Mouse (Mus musculus): ENCODE measurements around the gene Nkx2-4.

Gene Nkx2-4

DNA sequence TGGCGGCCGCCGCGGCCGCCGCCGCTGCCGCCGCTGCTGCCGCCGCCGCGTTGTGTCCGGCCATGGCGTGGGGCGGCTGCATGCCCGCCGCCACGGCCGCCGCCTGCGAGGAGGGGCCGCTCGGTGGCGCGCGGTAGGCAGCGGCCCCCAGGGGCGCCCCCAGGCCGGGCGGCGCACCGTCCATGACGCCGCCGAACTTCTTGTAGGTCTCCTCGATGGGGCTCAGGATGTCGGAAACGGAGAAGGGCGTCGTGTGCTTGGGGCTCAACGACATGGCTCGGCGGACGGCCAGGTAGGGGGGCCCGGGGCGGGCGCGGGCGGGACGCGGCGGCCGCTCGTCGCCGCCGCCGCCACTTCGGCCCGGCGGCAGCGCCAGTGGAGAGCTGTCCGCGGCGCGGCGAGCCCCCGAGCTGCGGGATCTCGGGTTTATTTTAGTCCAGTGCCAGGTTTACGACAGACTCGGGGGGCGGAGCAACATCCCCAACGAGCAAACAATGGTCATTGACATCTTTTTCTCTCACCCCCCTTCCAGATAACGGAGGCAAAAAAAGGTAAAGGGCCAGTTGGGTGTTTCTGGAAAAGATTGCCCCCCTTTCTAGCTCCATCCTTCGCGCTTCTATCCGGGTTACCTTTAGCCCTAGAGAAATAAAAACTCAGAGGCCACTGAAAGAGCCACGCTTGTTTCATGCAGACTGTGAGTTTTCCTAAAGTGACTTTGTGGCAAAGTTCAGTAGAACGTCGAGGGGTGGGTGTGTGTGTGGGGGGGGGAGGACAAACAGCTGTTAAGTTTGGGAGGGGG, at the start of gene Nkx2-4:
Gene Nkx2-4 (minus strand): TSS at position 374 of the 799 bp plus-strand sequence.
- ChIA-PET CTCF (interaction anchor here in 2 of 4 experiments (0.8 to 1.1 kb wide), 4 partner anchors 93 to 277 kb away, joined by 3 to 4 read pairs (median 3); partner anchors contain the start of gene Pax1 (in 1 of the 2)), POLR2A (interaction anchor here in 3 of 4 experiments (0.5 to 3.2 kb wide), 9 partner anchors 40 to 1189 kb away, joined by 3 to 18 read pairs (median 3); partner anchors contain the start of genes Xrn2 (in 2 of the 3) and Nkx2-2 (in 1 of the 3))

GRCm38 (mm10) chr2:147127366-147127765, 42.1 kb upstream of the Nkx2-4 start:
- ChIA-PET POLR2A (interaction anchor here in 1 of 4 experiments (1.2 kb wide), 1 partner anchor 114 kb away, joined by 4 read pairs; no protein-coding TSS in a partner anchor), CTCF (no interaction called here)

DNA sequence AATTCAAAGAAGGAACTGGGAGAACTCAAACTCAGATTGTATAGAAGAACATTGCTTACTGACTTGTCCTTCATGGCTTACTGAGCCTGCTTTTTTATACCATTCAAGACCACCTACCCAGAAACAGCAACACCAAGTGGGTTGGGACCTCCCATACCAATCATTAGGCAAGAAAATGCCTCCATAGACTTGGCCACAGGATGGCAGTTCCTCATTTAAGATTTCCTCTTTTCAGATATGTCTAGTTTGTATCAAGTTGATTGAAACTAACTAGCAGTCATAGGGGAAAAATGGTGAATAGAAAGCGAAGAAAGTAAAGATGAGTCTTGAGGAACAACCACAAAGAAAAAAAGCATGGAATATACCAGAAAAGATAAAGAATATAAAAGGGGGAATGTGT, 34.5 kb upstream of the Nkx2-4 start:
- ChIA-PET CTCF (no interaction called here), POLR2A (interaction anchor here in 1 of 4 experiments (0.6 kb wide), 1 partner anchor 22 kb away, joined by 4 read pairs; no protein-coding TSS in a partner anchor)

GRCm38 (mm10) chr2:147086441-147086840, 1.2 kb upstream of the Nkx2-4 start:
- ChIA-PET CTCF (no interaction called here), POLR2A (interaction anchor here in 1 of 4 experiments (0.6 to 3.2 kb wide), 2 partner anchors 39 to 74 kb away, joined by 10 to 18 read pairs; partner anchors contain the start of gene Xrn2)

DNA sequence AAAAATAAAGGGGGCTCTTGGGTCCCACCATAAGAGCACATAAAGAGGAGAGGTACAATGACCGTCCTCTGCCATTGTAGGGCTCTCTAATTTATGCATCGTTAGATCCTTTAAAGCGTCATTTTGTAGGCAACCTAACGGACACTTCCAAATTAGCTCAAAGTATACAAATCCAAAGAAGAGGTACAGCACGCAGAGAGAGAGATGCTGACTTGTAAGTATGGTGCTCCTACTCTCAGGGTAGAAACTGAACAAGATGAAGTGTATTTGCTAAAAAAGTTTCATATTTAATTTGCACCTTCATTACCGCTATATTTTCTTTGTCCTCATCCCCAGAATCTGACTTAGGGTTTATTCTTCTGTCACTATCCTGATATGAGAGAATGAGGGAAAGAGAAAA, 692 bp upstream of the Nkx2-4 start:
- ChIA-PET POLR2A (interaction anchor here in 2 of 4 experiments (0.6 to 3.2 kb wide), 4 partner anchors 39 to 108 kb away, joined by 3 to 18 read pairs (median 10); partner anchors contain the start of genes Nkx2-2 (in 1 of the 2) and Xrn2 (in 1 of the 2)), CTCF (interaction anchor here in 2 of 4 experiments (0.5 to 1.1 kb wide), 5 partner anchors 92 to 1024 kb away, joined by 3 to 4 read pairs (median 3); partner anchors contain the start of gene Pax1 (in 1 of the 2))

DNA sequence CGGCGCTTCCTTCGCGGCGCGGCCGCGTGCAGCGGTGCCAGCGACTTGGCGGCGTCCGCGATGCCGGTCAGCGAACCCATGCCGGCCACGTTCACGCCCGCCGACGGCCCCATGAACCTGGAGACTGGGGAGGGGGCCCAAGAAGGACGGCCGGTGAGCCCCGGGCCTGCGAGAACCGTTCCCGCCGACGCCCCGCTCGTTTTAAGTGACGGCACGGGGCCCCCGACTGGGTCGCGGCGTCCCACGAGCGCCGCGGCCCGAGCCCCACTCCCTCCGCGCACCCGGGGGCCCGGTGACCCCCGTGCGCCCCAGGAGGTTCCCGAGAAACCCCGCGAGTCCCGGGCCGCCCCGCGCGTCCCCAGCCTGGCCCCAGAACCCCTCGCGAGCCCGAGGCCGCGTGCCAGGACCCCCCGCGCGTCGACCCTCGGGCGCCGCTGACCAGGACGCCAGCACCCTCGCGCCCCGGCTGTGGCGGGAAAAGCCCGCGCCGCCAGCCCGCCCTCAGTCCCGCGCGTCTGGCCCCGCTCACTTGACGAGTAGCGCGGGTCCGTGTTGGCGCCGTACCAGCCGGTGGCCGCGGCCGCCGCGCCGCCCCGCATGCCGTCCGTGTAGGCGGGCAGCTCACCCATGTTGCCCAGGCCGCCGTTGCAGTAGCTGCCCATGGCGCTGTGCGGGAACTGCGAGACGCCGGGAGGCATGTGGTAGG, 726 bp downstream of the Nkx2-4 start:
- ChIA-PET CTCF (interaction anchor here in 1 of 4 experiments (1.1 kb wide), 1 partner anchor 125 kb away, joined by 4 read pairs; no protein-coding TSS in a partner anchor), POLR2A (interaction anchor here in 2 of 4 experiments (0.6 to 3.2 kb wide), 7 partner anchors 57 to 229 kb away, joined by 3 to 18 read pairs (median 3); partner anchors contain the start of genes Xrn2 (in 2 of the 2) and Nkx2-2 (in 1 of the 2))

GRCm38 (mm10) chr2:147083471-147084365, 1.5 kb downstream of the Nkx2-4 start:
- CTCF ChIA-PET, result interaction anchor here in 1 of 4 experiments (0.6 kb wide), 1 partner anchor 103 kb away, joined by 3 read pairs; no protein-coding TSS in a partner anchor
- POLR2A ChIA-PET, result interaction anchor here in 2 of 4 experiments (1.0 to 2.2 kb wide), 4 partner anchors 15 to 72 kb away, joined by 3 to 9 read pairs (median 6); partner anchors contain the start of gene Xrn2 (in 2 of the 2)

DNA sequence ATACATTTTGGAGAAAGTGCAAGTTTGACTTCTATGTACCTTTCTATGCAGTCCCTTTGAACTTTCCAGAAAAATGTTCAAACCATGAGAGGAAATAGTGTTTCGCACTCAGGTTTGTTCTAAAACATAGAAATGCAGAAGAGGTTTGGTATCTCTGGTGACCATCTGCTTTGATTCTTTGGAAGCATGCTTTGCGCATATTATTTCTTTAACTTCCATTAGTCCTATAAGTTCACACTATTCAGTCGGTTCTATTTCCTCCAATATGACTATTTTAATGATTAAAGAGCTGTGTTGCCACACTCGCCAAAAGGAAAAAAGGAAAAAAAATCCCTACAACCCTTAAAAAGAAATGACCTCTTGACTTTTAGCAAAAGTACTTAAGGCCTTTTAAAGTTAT, 2.9 kb downstream of the Nkx2-4 start:
- POLR2A ChIA-PET, result interaction anchor here in 1 of 4 experiments (1.1 to 2.2 kb wide), 2 partner anchors 14 to 69 kb away, joined by 3 to 9 read pairs; partner anchors contain the start of gene Xrn2
- CTCF ChIA-PET, result no interaction called here

GRCm38 (mm10) chr2:147074399-147074798, 10.8 kb downstream of the Nkx2-4 start:
- ChIA-PET CTCF (interaction anchor here in 1 of 4 experiments (0.6 kb wide), 1 partner anchor 38 kb away, joined by 3 read pairs; no protein-coding TSS in a partner anchor), POLR2A (interaction anchor here in 2 of 4 experiments (1.0 to 2.3 kb wide), 5 partner anchors 34 to 62 kb away, joined by 3 to 7 read pairs (median 5); partner anchors contain the start of gene Xrn2 (in 2 of the 2))

DNA sequence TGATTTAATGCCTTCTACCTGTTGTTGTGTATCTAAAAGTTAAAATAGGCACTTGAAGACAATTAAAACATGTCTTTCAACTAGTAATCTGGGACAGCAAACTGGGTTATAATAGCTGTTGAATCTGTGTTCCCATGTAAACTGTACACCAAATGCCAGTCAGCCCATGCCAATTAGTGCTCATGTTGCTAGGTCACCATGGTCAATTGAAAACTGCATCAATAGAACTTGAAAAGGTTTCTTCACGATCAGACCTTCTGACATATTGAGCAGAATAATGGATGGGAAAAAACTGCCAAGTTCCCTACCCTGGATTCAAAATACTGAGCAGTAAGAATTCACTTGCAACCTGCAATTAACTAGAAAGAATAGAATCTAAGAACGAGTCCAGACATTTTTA, 11.3 kb downstream of the Nkx2-4 start:
- CTCF ChIA-PET, result interaction anchor here in 1 of 4 experiments (0.6 kb wide), 1 partner anchor 38 kb away, joined by 3 read pairs; no protein-coding TSS in a partner anchor
- POLR2A ChIA-PET, result interaction anchor here in 2 of 4 experiments (1.1 to 2.3 kb wide), 4 partner anchors 33 to 62 kb away, joined by 3 to 7 read pairs (median 6); partner anchors contain the start of gene Xrn2 (in 2 of the 2)

- ChIA-PET CTCF (no interaction called here), POLR2A (interaction anchor here in 1 of 4 experiments (1.6 to 2.5 kb wide), 2 partner anchors 13 to 57 kb away, joined by 3 to 9 read pairs; partner anchors contain the start of gene Xrn2)
These were observed 14.9 kb downstream of the Nkx2-4 start for GRCm38 (mm10) chr2:147070305-147070704.

DNA sequence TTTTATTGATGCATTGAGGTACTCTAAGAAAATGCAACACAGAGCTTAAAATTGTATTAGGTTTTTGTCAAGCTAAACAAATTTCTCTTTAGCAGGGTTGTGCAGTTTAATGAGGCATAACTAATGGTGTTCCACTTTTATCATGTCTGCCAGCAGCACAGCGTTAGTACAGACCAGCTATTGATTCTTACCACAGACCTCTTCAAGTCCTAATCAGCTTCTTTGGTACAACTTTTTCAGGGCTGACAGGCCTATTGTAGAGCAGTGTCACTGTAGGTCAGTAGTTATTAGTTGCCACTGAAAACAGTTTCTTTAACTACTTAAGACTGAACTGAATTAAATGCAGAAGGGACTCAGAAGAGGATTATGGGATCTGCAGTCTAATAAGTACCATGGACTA, 16.2 kb downstream of the Nkx2-4 start:
- CTCF ChIA-PET, result interaction anchor here in 2 of 4 experiments (0.6 kb wide), 2 partner anchors 109 to 981 kb away, joined by 3 read pairs; no protein-coding TSS in a partner anchor
- POLR2A ChIA-PET, result interaction anchor here in 2 of 4 experiments (0.8 to 2.5 kb wide), 6 partner anchors 32 to 305 kb away, joined by 3 to 9 read pairs (median 6); partner anchors contain the start of gene Xrn2 (in 2 of the 2)

DNA sequence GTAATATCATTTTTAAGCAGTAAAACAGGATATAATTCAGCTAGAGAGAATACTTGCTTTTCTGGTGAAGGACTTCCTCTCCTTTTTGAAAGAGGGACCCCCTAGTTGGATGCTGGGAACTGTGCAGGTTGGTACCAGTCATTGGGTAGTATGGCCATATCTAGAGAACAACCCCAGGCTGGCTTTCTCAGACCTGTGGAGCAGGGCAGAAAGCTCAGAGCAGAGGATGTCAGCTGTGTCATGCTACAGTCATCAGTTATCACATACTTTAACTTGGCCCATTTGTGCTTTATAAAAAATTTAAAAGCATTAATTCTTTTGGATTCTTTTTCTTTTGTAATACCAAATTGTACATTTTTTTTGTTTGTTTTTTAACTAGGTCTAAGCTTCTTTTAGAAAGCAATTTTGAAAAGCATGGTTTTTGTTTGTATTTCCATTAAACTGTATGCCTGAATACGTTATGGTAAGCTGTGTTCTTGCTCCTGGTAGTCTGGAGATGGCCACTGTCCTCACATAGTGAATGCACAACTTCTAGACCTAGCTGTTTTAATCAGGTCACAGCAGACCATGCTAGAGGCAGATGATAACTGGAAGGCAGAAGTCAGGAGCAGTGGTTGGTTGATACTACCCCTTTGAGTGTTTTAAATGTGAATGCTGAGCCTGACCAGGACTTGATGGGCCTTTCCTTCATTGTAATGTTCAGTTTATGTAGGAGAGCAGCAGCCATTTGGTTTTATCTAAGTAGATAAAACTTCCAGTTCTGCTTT, 17.6 kb downstream of the Nkx2-4 start:
- ChIA-PET POLR2A (interaction anchor here in 3 of 4 experiments (0.8 to 3.2 kb wide), 10 partner anchors 11 to 55 kb away, joined by 3 to 23 read pairs (median 3); partner anchors contain the start of gene Xrn2 (in 3 of the 3)), CTCF (no interaction called here)

DNA sequence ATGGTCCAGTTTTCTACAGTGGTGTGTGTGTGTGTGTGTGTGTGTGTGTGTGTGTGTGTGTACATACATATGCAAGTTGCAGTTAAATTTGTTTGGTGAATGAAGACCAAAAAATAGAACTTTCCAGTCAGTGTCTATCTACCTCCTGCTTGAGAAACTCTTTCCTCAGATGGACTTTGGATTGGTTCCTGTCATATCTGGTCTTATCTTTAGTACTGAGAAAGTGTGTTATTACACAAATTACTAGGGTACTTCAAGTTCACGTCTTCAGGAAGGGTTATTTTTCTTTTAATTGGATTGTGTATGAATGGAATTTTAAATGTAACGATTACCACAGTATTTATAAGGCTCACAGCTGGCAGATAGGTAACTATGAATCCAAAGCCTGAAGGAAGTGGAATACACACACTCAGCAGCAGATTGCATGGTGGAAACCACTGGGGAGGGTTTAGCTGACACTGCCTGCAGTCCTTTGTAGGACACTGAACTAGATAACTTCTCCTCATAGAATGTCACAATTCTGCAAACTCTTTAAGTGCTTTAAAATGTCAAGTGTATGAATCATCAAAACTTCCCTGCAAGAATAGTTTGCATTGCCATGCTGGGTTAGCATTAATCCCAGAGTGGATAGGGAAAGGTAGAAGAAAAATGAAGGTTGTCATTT, 31.9 kb downstream of the Nkx2-4 start:
- POLR2A ChIA-PET, result interaction anchor here in 2 of 4 experiments (0.9 to 1.4 kb wide), 2 partner anchors 14 to 40 kb away, joined by 3 read pairs; partner anchors contain the start of gene Xrn2 (in 1 of the 2)
- CTCF ChIA-PET, result no interaction called here

DNA sequence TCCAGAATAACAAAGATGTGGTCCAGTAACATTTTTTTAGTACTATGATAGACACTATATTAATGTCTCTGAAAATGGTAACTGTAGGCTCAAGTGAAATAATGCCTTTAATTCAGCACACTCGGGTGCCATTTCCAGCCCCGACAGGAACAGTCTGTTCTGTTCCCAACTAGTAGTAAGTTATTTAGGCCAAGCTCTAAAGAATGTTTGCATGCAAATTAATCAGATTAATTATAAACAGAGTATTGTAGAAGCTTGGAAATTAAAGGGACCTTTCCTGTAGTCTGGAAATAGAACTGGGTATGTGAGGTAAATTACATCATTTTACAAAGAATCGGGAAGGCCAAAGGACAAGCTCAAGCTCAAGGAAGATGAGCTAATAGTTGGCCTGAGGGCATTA, 38.2 kb downstream of the Nkx2-4 start:
- POLR2A ChIA-PET, result interaction anchor here in 2 of 4 experiments (1.5 to 2.5 kb wide), 4 partner anchors 15 to 34 kb away, joined by 3 to 15 read pairs (median 6); partner anchors contain the start of gene Xrn2 (in 2 of the 2)
- CTCF ChIA-PET, result interaction anchor here in 1 of 4 experiments (0.6 kb wide), 1 partner anchor 140 kb away, joined by 3 read pairs; no protein-coding TSS in a partner anchor

GRCm38 (mm10) chr2:147035864-147036263, 49.4 kb downstream of the Nkx2-4 start:
- POLR2A ChIA-PET, result interaction anchor here in 1 of 4 experiments (0.9 to 19.3 kb wide), 4 partner anchors 9 to 43 kb away, joined by 3 to 275 read pairs (median 6); partner anchors contain the start of gene Xrn2
- CTCF ChIA-PET, result no interaction called here
